Mouse (Mus musculus) testis, adult 2 months (tissue): ENCODE results near the gene Igfbp5.

Source experiments
- CTCF ChIP-seq: fragments of 200-500 bp; IDR thresholded peaks from 2 replicates; pipeline ENCODE4 v1.5.1; 2012; ENCODE audit warnings: low read depth, mild to moderate bottlenecking, inconsistent platforms, low read length, moderate library complexity; ENCODE audit not compliant: control insufficient read depth, insufficient read depth, insufficient replicate concordance
- POLR2A ChIP-seq: fragments of 200-500 bp; IDR thresholded peaks from 2 replicates; pipeline ENCODE4 v1.6.1; 2012; ENCODE audit warnings: low read depth, mild to moderate bottlenecking, inconsistent platforms, low read length, moderate library complexity; ENCODE audit not compliant: control insufficient read depth

DNA sequence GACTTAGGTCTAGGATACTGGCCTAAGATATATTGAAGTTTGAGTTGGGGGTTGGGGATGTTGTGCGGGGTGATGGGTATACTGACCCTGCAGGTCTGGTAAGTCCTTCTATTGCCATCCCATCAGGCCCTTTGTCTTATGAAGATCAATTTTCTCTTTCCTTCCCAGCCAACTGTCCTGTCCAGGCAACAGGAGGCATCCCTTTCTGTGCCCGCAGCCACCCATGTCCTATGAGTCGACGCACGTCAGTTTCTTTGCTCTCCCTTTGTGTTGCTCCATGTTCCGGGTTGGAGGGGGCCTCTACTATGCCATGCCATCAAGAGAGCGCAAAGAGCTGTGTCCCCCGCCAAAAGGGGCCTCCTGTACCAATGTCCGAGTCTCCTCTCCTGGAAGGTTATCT lies 14.7 kb downstream of the Igfbp5 start:
- no peak for TF ChIP-seq CTCF
- TF ChIP-seq POLR2A = no peak
